15 mouse cellular contexts compared by ENCODE assay signal in genomic region chr16:74467745-74468420, GRCm38 (mm10). TPM values are rescaled to one million over a fixed set of nuclear protein-coding genes. Genes with fewer than 3 reads are reported as not detected.
"Had no signal": no experiment of that assay in that cellular context is flagged by ENCODE, and none has a peak within 500 bp of the region (broad histone marks: within the 10 kb centered on the region; RNA-seq: fewer than 3 reads in every experiment).

No protein-coding gene starts in this region.

- H3K27me3 ChIP-seq: limb, embryonic 15.5 days; liver, embryonic 12.5 days; neural tube, embryonic 15.5 days had no signal

- DNase-seq: kidney, adult 8-10 months; kidney, postnatal 14 days; layer of hippocampus, postnatal 36 days; lung, embryonic 14.5 days; lung, postnatal 4 days; right cerebral cortex, postnatal 4 days; spleen, adult 18-20 months; thymus, adult 18-20 months; thymus, postnatal 14 days had no signal

- H3K4me2 ChIP-seq: limb, embryonic 15.5 days; liver, embryonic 12.5 days; lung, embryonic 14.5 days; neural tube, embryonic 15.5 days had no signal

- H3K27ac ChIP-seq: limb, embryonic 15.5 days; liver, embryonic 12.5 days; midbrain, embryonic 10.5 days; neural tube, embryonic 15.5 days had no signal

- H3K4me1 ChIP-seq: limb, embryonic 15.5 days; liver, embryonic 12.5 days; neural tube, embryonic 15.5 days had no signal

- H3K9me3 ChIP-seq: limb, embryonic 15.5 days; liver, embryonic 12.5 days; midbrain, embryonic 10.5 days; neural tube, embryonic 15.5 days had no signal

- H3K36me3 ChIP-seq: limb, embryonic 15.5 days; liver, embryonic 12.5 days; midbrain, embryonic 10.5 days; neural tube, embryonic 15.5 days had no signal

- H3K4me3 ChIP-seq: limb, embryonic 15.5 days; liver, embryonic 12.5 days; midbrain, embryonic 10.5 days; myocyte; neural tube, embryonic 15.5 days had no signal

- ATAC-seq: liver, embryonic 12.5 days had no signal

- H3K9ac ChIP-seq: limb, embryonic 15.5 days; liver, embryonic 12.5 days; lung, embryonic 14.5 days; neural tube, embryonic 15.5 days had no signal

RNA-seq across cellular contexts. Expression of gene Robo2, which starts 56.3 kb away (rescaled TPM):
- total RNA-seq: megakaryocyte, adult 5-6 weeks had no signal
